Mouse (Mus musculus): ENCODE results near the gene Gamt.

DNA sequence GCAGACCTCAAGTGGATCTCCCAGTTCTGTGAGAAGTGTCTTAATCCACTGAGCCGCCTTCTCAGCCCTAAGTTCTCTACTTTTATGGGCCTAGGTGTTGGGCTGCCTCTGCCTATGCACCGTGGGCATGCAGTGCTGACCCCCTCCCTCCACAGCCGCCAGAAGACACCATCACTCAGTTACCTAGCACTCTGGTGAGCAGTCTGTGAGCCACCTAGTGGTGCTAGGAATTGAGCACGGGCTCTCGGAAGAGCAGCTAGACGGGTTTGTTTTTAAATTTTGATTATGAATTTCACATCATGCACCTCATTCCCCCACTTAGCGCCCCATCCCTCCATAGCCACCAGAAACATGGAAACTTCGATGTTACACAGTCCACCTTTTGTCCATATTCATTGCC is 27.8 kb upstream of the Gamt start:
- no peak for TF ChIP-seq CTCF (IDR thresholded peaks at IDR 0.05; ENCODE audit: borderline replicate concordance, insufficient read depth, low read length)
- no peak for TF ChIP-seq POLR2A (IDR thresholded peaks at IDR 0.05; ENCODE audit: low read depth, low read length)
